Mouse (Mus musculus): ENCODE measurements around the gene Fars2.

DNA sequence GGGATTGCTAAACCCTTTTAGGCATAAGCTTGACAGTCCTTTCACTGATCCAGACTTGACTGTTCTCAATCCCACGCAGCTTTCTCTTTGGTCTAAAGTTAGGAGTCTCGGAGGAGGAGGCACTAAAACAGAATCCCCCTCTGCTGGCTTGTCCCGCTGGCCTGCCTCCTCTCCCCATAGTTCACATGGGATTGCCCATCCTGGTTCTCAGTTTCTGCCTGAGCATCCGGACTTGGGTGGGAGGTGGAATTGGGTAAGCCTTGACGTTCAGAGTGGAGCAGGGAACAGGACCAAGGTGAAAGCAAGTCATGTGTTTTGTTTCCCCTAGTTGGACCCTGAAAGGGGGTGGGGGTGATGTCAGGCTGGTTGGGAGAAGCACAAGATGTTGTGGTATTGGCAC, 415.9 kb downstream of the Fars2 start:
- TF ChIP-seq CTCF (IDR thresholded peaks at IDR 0.05; ENCODE audit: low read depth) (no peak), EP300 (IDR thresholded peaks at IDR 0.05; ENCODE audit: low read depth) (no peak)

Data from heart, postnatal 0 days (tissue).